ENCODE assay signal across 1 mouse cellular context in the genomic region with DNA sequence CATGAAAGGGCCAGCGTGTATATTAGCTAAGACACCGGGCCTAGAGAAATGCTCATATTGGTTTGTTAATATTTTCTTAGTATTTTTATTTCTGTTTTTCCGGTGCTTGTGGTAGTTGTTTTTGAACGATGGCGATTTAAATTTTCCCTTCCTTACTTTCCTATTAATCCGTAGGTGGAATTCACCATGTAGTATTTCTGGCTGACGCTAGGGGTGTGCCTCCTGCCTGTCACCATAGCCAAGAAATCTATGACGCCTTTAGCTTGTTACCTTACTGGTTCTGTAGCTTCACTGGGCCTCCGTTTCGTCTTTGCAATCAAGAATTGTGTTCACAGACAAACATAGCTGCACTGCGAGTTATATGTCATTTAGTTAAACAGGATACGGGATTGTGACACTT.
TF ChIP-seq lines count a peak whose summit lies in the region.

No protein-coding gene starts in this region.

TF ChIP-seq in myocyte, 11 proteins besides CTCF, POLR2A, EP300 and RAD21 (continued from another document):
- TF ChIP-seq USF1 (IDR thresholded peaks at IDR 0.05; ENCODE audit: low read depth): no peak
TF ChIP-seq in myocyte: peak in this region for 0.
